In the genomic region with DNA sequence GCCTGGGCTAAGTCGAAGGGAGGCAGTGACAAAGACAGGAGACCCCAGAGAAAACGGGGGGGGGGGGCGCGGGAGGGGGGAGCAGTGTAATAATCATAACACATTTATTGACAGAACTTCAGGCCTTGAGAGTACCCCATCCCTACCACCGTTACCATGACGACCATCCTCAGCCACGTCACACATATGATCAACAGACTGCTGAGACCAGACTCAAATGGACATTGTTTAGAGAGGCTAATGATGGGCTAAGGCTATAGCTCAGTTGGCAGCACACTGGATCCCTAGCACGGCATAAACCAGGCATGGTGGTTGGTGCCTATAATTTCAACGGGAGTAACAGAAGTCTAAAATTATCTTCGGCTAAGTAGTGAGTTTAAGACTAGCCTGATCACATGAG, we compare ENCODE assay signal across 12 mouse cellular contexts.
DNase-seq lines count a peak whose midpoint lies in the region; ATAC-seq and TF ChIP-seq lines count a peak whose summit lies in the region.
"Had no signal": no experiment of that assay in that cellular context is flagged by ENCODE, and none has a peak within 500 bp of the region (broad histone marks: within the 10 kb centered on the region; RNA-seq: fewer than 3 reads in every experiment).

No protein-coding gene starts in this region.

- no peak overlapping the region for H3K4me3 ChIP-seq in lung, embryonic 14.5 days (ENCODE audit: low read depth, low read length)
- no peak overlapping the region for H3K4me3 ChIP-seq in lung, adult 2 months (replicated peaks; ENCODE audit: extremely low read depth, low read depth, low read length)
- no peak overlapping the region for H3K4me3 ChIP-seq in forebrain, embryonic 11.5 days (ENCODE audit: low read depth, low read length)
- H3K4me3 ChIP-seq in hindbrain, embryonic 16.5 days (ENCODE audit: low read length), result no peak overlapping the region
- no peak overlapping the region for H3K4me3 ChIP-seq in neural tube, embryonic 13.5 days
- H3K4me3 ChIP-seq in liver, embryonic 11.5 days (ENCODE audit: low read depth, low read length), result no peak overlapping the region
- H3K4me3 ChIP-seq: neural tube, embryonic 12.5 days had no signal

- H3K36me3 ChIP-seq in lung, embryonic 14.5 days (ENCODE audit: insufficient read depth), result no peaks in the 10 kb centered on the region
- H3K36me3 ChIP-seq in forebrain, embryonic 11.5 days (ENCODE audit: control insufficient read depth, insufficient read depth, low read length), result no peaks in the 10 kb centered on the region
- H3K36me3 ChIP-seq in hindbrain, embryonic 16.5 days (ENCODE audit: control insufficient read depth, insufficient read depth, low read length), result no peaks in the 10 kb centered on the region
- H3K36me3 ChIP-seq in neural tube, embryonic 13.5 days, result no peaks in the 10 kb centered on the region
- no peaks in the 10 kb centered on the region for H3K36me3 ChIP-seq in liver, embryonic 11.5 days (ENCODE audit: control insufficient read depth, insufficient read depth, low read length)
- H3K36me3 ChIP-seq: neural tube, embryonic 12.5 days had no signal

- no peak overlapping the region for H3K4me2 ChIP-seq in lung, embryonic 14.5 days
- H3K4me2 ChIP-seq in forebrain, embryonic 11.5 days (ENCODE audit: low read depth, low read length, severe bottlenecking), result no peak overlapping the region
- no peak overlapping the region for H3K4me2 ChIP-seq in hindbrain, embryonic 16.5 days (ENCODE audit: low read length)
- no peak overlapping the region for H3K4me2 ChIP-seq in neural tube, embryonic 13.5 days
- no peak overlapping the region for H3K4me2 ChIP-seq in liver, embryonic 11.5 days
- H3K4me2 ChIP-seq: neural tube, embryonic 12.5 days had no signal

- ATAC-seq in lung, embryonic 14.5 days (ENCODE audit: insufficient read depth), result no peak
- peak; percentile 40; the same call in 1 of the 2 replicates for ATAC-seq in forebrain, embryonic 11.5 days (replicated peaks; ENCODE audit: low FRiP score)
- peak; percentile 44 for ATAC-seq in hindbrain, embryonic 16.5 days
- no peak; the same call in 1 of the 2 replicates for ATAC-seq in neural tube, embryonic 13.5 days (ENCODE audit: low read depth)
- ATAC-seq in liver, embryonic 11.5 days (replicated peaks; ENCODE audit: low FRiP score), result no peak
- ATAC-seq: Patski had no signal

- no peak overlapping the region for H3K27ac ChIP-seq in lung, embryonic 14.5 days (ENCODE audit: low read depth)
- H3K27ac ChIP-seq in forebrain, embryonic 11.5 days (ENCODE audit: low read depth, low read length), result no peak overlapping the region
- H3K27ac ChIP-seq in hindbrain, embryonic 16.5 days (ENCODE audit: low read depth, low read length), result peak overlapping the region; percentile 65
- peak overlapping the region; percentile 59; the same call in 1 of the 2 replicates for H3K27ac ChIP-seq in neural tube, embryonic 13.5 days (replicated peaks)
- no peak overlapping the region for H3K27ac ChIP-seq in liver, embryonic 11.5 days (ENCODE audit: low read depth, low read length)
- H3K27ac ChIP-seq: macrophage; neural tube, embryonic 12.5 days had no signal

- no peak for TF ChIP-seq POLR2A in lung, adult 2 months (IDR thresholded peaks at IDR 0.05; ENCODE audit: borderline replicate concordance, extremely low read depth, low read depth, low read length)

- no peak for TF ChIP-seq CTCF in lung, embryonic 14.5 days (IDR thresholded peaks at IDR 0.05; ENCODE audit: low read depth)
- TF ChIP-seq CTCF in lung, adult 2 months (IDR thresholded peaks at IDR 0.05; ENCODE audit: insufficient read depth, low read length), result no peak

- peak; percentile 21 for DNase-seq in lung, embryonic 14.5 days
- no peak for DNase-seq in lung, adult 2 months
- no peak for DNase-seq in forebrain, embryonic 11.5 days (ENCODE audit: low spot score)
- no peak for DNase-seq in spleen, postnatal 14 days (ENCODE audit: low spot score in 2 of 2)
- DNase-seq in liver, embryonic 11.5 days (ENCODE audit: low spot score), result no peak
- DNase-seq: embryo, embryonic 11 days; liver had no signal

- H3K9ac ChIP-seq in lung, embryonic 14.5 days, result no peak overlapping the region
- no peak overlapping the region for H3K9ac ChIP-seq in forebrain, embryonic 11.5 days (ENCODE audit: low read length)
- H3K9ac ChIP-seq in hindbrain, embryonic 16.5 days (ENCODE audit: low read depth, low read length), result no peak overlapping the region
- 0 out of 2 replicates have a peak overlapping the region, but pooled peaks have one; percentile 38 for H3K9ac ChIP-seq in neural tube, embryonic 13.5 days
- H3K9ac ChIP-seq in liver, embryonic 11.5 days (ENCODE audit: low read depth, low read length), result no peak overlapping the region
- H3K9ac ChIP-seq: neural tube, embryonic 12.5 days had no signal

- no peaks in the 10 kb centered on the region for H3K27me3 ChIP-seq in lung, embryonic 14.5 days (ENCODE audit: insufficient read depth, low read length)
- no peaks in the 10 kb centered on the region for H3K27me3 ChIP-seq in forebrain, embryonic 11.5 days (ENCODE audit: control insufficient read depth, insufficient read depth, low read length)
- no peaks in the 10 kb centered on the region for H3K27me3 ChIP-seq in hindbrain, embryonic 16.5 days (replicated peaks; ENCODE audit: control insufficient read depth, insufficient read depth, low read length)
- H3K27me3 ChIP-seq in neural tube, embryonic 13.5 days, result no peaks in the 10 kb centered on the region
- H3K27me3 ChIP-seq in liver, embryonic 11.5 days (replicated peaks; ENCODE audit: control insufficient read depth, insufficient read depth, low read length), result no peaks in the 10 kb centered on the region
- H3K27me3 ChIP-seq: neural tube, embryonic 12.5 days; Patski had no signal

- 44% methylated on average over 10 of the region's 10 CpGs for WGBS in lung, embryonic 14.5 days
- WGBS in lung, adult 2 months, result 63% methylated on average over 10 of the region's 10 CpGs
- 48% methylated on average over 8 of the region's 10 CpGs for WGBS in forebrain, embryonic 11.5 days
- 34% methylated on average over 10 of the region's 10 CpGs for WGBS in hindbrain, embryonic 16.5 days
- WGBS in neural tube, embryonic 13.5 days, result 58% methylated on average over 8 of the region's 10 CpGs
- WGBS in liver, embryonic 11.5 days, result 60% methylated on average over 8 of the region's 10 CpGs

- peaks cover 15% of the 10 kb centered on the region; the same call in 1 of the 2 replicates for H3K4me1 ChIP-seq in lung, embryonic 14.5 days (ENCODE audit: insufficient read depth)
- no peaks in the 10 kb centered on the region for H3K4me1 ChIP-seq in lung, adult 2 months (ENCODE audit: control insufficient read depth, insufficient read depth, low read length)
- H3K4me1 ChIP-seq in forebrain, embryonic 11.5 days (replicated peaks; ENCODE audit: control insufficient read depth, insufficient read depth, low read length), result peaks cover 30% of the 10 kb centered on the region; the same call in 1 of the 2 replicates
- peaks cover 31% of the 10 kb centered on the region for H3K4me1 ChIP-seq in hindbrain, embryonic 16.5 days (ENCODE audit: control insufficient read depth, insufficient read depth, low read depth, low read length)
- H3K4me1 ChIP-seq in neural tube, embryonic 13.5 days (replicated peaks), result peaks cover 58% of the 10 kb centered on the region
- no peaks in the 10 kb centered on the region; the same call in 1 of the 2 replicates for H3K4me1 ChIP-seq in liver, embryonic 11.5 days (replicated peaks; ENCODE audit: control insufficient read depth, insufficient read depth, low read length)

- H3K9me3 ChIP-seq in lung, embryonic 14.5 days (ENCODE audit: low read depth, low read length), result no peaks in the 10 kb centered on the region
- H3K9me3 ChIP-seq in forebrain, embryonic 11.5 days (ENCODE audit: control insufficient read depth, low read length), result no peaks in the 10 kb centered on the region
- no peaks in the 10 kb centered on the region for H3K9me3 ChIP-seq in hindbrain, embryonic 16.5 days (ENCODE audit: control insufficient read depth, low read length)
- no peaks in the 10 kb centered on the region for H3K9me3 ChIP-seq in neural tube, embryonic 13.5 days
- H3K9me3 ChIP-seq in liver, embryonic 11.5 days (ENCODE audit: control insufficient read depth, low read length), result no peaks in the 10 kb centered on the region
- H3K9me3 ChIP-seq: neural tube, embryonic 12.5 days had no signal

Comparison
In these comparisons a context has a peak if more than half of its experiments do, and no peak if none do; other contexts are left out.
1. ATAC-seq: peak in forebrain, embryonic 11.5 days (single experiment) and hindbrain, embryonic 16.5 days (single experiment); none in lung, embryonic 14.5 days (single experiment), neural tube, embryonic 13.5 days (single experiment) and liver, embryonic 11.5 days (single experiment).
2. H3K27ac ChIP-seq: peak in hindbrain, embryonic 16.5 days (single experiment) and neural tube, embryonic 13.5 days (single experiment); none in lung, embryonic 14.5 days (single experiment), forebrain, embryonic 11.5 days (single experiment) and liver, embryonic 11.5 days (single experiment).